Mouse (Mus musculus): ENCODE data around the gene Pla2g2d.
A peak's percentile ranks its signal among the peaks of the same experiment; 100 is the strongest.

GRCm38 (mm10) chr4:138793276-138793675, 17.7 kb downstream of the Pla2g2d start:
- TF ChIP-seq CTCF (IDR thresholded peaks at IDR 0.05) (peak; percentile 50), POLR2A (IDR thresholded peaks at IDR 0.05; ENCODE audit: insufficient read depth, low read depth, low read length) (no peak)

Measured in heart, adult 2 months (tissue).